Mouse (Mus musculus) stomach, postnatal 0 days (tissue): Measurements from ENCODE around the gene Zdhhc19.

ENCODE experiments used
- CTCF ChIP-seq: IDR thresholded peaks from 2 replicates; pipeline ENCODE4 v1.5.1; 2016; ENCODE audit warnings: antibody characterized with exemption, low read depth, mild to moderate bottlenecking, moderate library complexity
- EP300 ChIP-seq: optimal IDR thresholded peaks from 2 replicates; pipeline ENCODE3; 2016; ENCODE audit warnings: antibody characterized with exemption

DNA sequence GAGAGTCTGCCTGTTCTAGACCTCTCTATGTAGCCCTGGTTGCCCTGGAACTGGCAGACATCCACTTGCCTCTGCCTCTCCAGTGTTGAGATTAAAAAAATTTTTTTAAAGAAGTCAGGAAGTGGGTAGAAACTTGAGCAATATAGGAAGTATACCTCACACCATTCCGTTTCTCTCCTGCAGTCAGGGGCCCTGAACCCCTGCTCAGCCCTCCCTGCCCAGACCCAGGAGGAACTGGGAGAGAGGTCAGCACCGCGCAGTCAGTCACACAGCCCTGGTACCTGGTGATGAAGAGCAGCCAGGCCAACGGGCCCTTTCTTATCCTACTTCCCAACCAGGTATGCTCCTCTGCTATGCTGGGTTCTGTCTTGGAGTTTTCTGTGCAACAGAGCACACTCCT, 54.0 kb downstream of the Zdhhc19 start:
- no peak for TF ChIP-seq CTCF
- TF ChIP-seq EP300: no peak
